Mouse (Mus musculus) CD4-positive naive resting alpha-beta T cell, adult 76 days (primary cell): ENCODE data around the gene Ankrd44. TPM values are rescaled to one million over a fixed set of nuclear protein-coding genes. Genes with fewer than 3 reads are reported as not detected.

Source experiments
- total RNA-seq: library from RNA; stranded (reverse); gene quantifications from one replicate; pipeline ENCODE4 v1.2.4, GENCODE M21; 2023

The Ankrd44 gene
- 590 TPM for total RNA-seq

DNA sequence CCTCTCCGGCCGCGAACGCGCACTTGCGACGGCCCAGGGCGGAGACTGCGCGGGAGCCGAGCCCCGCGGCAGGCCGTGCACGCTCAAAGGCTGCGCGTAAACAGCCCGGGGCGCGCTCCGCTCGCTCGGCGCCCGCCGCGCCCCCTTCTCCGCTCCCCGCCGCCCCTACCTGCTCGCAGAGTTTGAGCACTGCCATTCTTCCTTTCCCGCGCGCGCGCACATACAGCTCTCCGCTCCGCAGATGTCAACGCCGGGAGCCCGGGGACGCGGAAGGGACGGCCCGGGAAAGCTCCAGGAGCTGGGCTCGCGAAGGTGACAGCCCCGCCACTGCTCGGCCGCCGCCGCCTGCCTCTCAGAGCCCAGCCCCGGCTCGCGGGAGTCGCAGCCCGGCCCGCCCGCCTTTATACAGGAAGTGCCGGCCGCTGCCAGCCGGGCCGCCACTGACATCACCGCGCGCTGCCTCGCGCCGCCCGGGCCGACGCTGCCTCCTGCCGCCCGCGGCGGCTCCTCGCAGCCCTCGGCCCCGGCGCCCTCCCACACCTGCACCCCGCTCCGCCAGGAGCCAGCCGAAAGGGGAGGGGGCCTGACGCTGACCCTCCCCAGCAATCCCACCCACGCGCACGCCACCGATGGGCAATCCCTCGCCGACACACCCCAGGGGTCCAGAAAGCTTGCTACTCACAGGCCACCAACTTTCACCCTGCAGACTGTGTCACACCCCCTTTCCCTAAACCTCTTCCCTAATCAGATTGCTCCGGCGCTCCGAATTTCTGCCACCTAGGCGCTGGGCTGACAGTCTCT lies at the start of gene Ankrd44:
Ankrd44 (minus strand) TSS at position 417 of the 801 bp plus-strand sequence.

Other genes with a start within 250 kb of the Ankrd44 start
- gene Sf3b1, start 101.1 kb upstream of the Ankrd44 start, total RNA-seq, result 591 TPM
- 97.9 TPM for gene Coq10b, start 126.4 kb upstream of the Ankrd44 start, total RNA-seq
- gene Hspe1, start 161.7 kb upstream of the Ankrd44 start, total RNA-seq, result 138 TPM
- 103 TPM for gene Hspd1, start 161.9 kb upstream of the Ankrd44 start, total RNA-seq
- 103 TPM for gene Mob4, start 204.8 kb upstream of the Ankrd44 start, total RNA-seq